Mouse (Mus musculus) midbrain, embryonic 12.5 days (tissue): ENCODE measurements at regions not wholly inside any gene's neighbourhood (a gene's known extent, or its start where the extent isn't known, plus 50 kb on each side); places are given as distances from the start of the nearest gene placed in this dataset.

Experiments
- ATAC-seq: fragments of 200-750 bp; cut with Nextera tagmentation; 2 replicates; pipeline ENCODE4 v1.8.0; 2017; ENCODE audit warnings: low read depth, moderate TSS enrichment, moderate library complexity; ENCODE audit not compliant: low FRiP score
- H3K27ac ChIP-seq: fragments of 300-500 bp; sonication (generic); replicated peaks from 2 replicates; pipeline ENCODE4 v1.5.1; 2016; ENCODE audit warnings: mild to moderate bottlenecking
- H3K27me3 ChIP-seq: fragments of 300-500 bp; sonication (generic); 2 replicates; pipeline ENCODE4 v1.6.1; 2016; ENCODE audit warnings: mild to moderate bottlenecking
- H3K36me3 ChIP-seq: fragments of 300-500 bp; sonication (generic); 2 replicates; pipeline ENCODE4 v1.6.1; 2016
- H3K4me1 ChIP-seq: fragments of 300-500 bp; sonication (generic); 2 replicates; pipeline ENCODE4 v1.6.1; 2016
- H3K4me2 ChIP-seq: fragments of 300-500 bp; sonication (generic); replicated peaks from 2 replicates; pipeline ENCODE4 v1.6.1; 2016; ENCODE audit warnings: mild to moderate bottlenecking, moderate library complexity
- H3K4me3 ChIP-seq: fragments of 300-500 bp; sonication (generic); 2 replicates; pipeline ENCODE4 v1.5.1; 2016; ENCODE audit warnings: mild to moderate bottlenecking
- H3K9ac ChIP-seq: fragments of 300-500 bp; sonication (generic); replicated peaks from 2 replicates; pipeline ENCODE4 v1.6.1; 2016; ENCODE audit warnings: mild to moderate bottlenecking, moderate library complexity
- H3K9me3 ChIP-seq: fragments of 300-500 bp; sonication (generic); 2 replicates; pipeline ENCODE4 v1.6.1; 2016; ENCODE audit warnings: mild to moderate bottlenecking
- WGBS: fragments of 180-500 bp; shearing (Covaris S2); methylation state at CpG from one replicate; pipeline ENCODE4 v1.1.7; 2016; 5-methylcytosine and 5-hydroxymethylcytosine counted together

DNA sequence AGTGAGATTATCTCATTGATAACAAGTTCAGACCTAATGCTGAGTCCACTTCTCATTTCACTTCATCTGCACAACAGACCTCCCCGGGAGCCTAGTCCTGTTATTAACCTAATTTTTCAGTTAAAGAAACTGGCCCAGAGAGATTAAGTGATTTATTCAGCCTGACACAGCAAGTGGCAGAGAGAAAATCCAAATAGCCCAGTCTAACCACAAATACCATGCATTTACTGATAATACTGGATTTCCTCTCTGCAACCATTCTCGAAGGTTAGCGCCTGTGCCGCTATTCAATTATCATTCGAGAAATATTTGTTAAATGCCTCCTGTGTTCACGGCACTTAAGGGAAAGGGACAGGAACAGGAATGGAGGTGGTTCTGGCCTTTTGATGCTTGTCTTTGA lies 303.5 kb upstream of the Atp2b1 start:
- H3K27me3 ChIP-seq: no peaks in the 10 kb centered on the region
- 63% methylated on average over 6 of the region's 6 CpGs for WGBS
- no peak overlapping the region for H3K4me3 ChIP-seq
- H3K4me1 ChIP-seq: no peaks in the 10 kb centered on the region
- H3K4me2 ChIP-seq: no peak overlapping the region
- no peak for ATAC-seq
- no peaks in the 10 kb centered on the region for H3K9me3 ChIP-seq
- no peak overlapping the region for H3K27ac ChIP-seq
- H3K9ac ChIP-seq: no peak overlapping the region
- no peaks in the 10 kb centered on the region for H3K36me3 ChIP-seq

DNA sequence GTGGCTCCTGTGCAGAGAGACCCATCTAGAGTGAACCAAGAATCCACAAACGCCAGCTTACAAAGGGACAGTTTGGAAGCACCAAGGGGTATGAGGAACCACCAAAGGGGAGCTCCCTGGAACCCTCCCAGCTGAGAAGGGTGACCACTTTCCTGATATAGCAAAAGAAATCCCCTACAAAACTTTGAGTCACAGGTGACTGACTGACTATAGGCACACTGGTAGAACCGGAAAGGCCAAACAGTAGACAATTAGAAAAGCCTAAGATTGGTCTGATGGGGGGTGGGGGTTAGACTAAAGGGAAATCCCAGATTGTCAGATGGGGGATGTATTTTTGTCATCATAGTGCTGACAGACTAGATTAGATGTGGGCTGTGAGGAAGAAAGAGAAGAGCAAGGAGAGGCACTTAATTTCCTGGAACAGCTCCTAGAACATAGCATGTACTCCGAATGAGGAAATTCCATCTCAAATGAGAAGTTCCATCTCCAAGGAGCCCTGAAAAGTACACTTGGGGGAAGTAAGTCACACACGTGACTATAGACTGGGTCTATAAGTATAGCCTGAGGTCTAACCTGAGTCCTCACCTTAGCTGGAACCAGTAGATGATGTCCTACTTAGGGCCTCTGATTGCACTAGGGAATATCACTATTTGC lies 302.4 kb upstream of the Atp2b1 start:
- WGBS: 89% methylated on average over 4 of the region's 4 CpGs
- H3K4me3 ChIP-seq: no peak overlapping the region
- ATAC-seq: no peak

DNA sequence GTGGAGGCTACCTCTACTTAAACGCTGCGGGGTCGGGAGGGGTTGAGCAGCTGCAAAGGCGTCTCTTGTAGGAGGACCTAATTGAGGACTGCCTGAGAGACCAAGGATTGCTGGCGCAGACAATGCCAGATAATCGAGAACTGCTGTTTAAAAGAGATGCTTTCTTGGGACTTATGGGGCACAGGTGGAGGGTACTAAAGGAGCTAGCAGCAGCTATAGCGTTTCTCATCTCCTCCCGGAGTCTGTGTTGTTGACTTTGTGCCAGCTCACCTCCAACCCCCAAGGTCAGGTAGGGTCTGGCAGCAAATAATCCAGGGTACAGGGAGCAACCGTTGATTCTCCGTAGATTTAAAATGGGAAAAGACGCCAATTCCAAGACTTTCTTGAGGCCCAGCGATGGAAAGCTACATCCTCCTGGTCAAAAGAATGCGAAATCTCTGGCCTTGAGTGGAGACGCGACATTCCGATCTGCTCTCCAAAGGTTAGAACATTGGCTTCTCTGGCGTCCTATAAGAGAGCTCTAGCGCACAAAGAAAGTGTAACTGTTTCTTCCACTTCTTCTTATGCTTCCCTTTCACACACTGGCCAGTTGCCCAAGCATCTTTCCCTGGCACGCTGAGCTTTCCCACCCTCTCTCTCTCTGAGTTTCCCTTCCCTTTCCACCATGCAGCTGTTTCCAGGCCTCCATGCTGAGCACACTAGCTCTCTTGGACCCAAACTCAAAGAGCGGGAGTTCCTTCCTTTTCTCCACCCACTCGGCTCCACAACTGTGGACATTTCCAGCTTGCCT lies 295.3 kb upstream of the Atp2b1 start:
- 95% methylated on average over 21 of the region's 21 CpGs for WGBS
- Histone ChIP-seq H3K36me3 (no peaks in the 10 kb centered on the region), H3K27ac (no peak overlapping the region), H3K4me2 (no peak overlapping the region), H3K4me1 (no peaks in the 10 kb centered on the region), H3K9ac (no peak overlapping the region), H3K9me3 (no peaks in the 10 kb centered on the region), H3K4me3 (no peak overlapping the region), H3K27me3 (no peaks in the 10 kb centered on the region)
- ATAC-seq: no peak

More for the DNA sequence above, 302.4 kb upstream of the Atp2b1 start:
- no peaks in the 10 kb centered on the region for H3K36me3 ChIP-seq
- no peak overlapping the region for H3K27ac ChIP-seq
- no peaks in the 10 kb centered on the region for H3K9me3 ChIP-seq
- H3K4me2 ChIP-seq: no peak overlapping the region
- no peaks in the 10 kb centered on the region for H3K27me3 ChIP-seq
- no peaks in the 10 kb centered on the region for H3K4me1 ChIP-seq
- no peak overlapping the region for H3K9ac ChIP-seq

DNA sequence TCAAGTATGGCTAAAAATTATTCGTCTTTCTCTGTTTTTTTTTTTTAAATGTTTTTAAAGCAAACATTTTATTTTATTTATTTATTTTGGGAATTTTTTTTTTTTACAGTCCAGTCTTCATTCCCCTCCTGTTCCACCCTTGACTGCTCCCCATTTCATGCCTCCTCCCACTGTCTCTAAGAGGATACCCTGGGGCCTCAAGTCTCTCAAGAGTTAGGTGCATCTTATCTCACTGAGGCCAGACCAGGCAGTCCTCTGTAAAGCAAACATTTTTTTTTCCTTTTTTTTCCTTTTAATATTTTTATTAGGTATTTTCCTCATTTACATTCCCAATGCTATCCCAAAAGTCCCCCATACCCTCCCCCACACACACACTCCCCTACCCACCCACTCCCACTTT lies 290.1 kb upstream of the Atp2b1 start:
- Histone ChIP-seq H3K4me1 (no peaks in the 10 kb centered on the region), H3K27ac (no peak overlapping the region), H3K4me3 (no peak overlapping the region), H3K9me3 (no peaks in the 10 kb centered on the region), H3K27me3 (no peaks in the 10 kb centered on the region), H3K9ac (no peak overlapping the region), H3K4me2 (no peak overlapping the region), H3K36me3 (no peaks in the 10 kb centered on the region)
- no peak for ATAC-seq
- 83% methylated on average over 1 of the region's 1 CpGs for WGBS

DNA sequence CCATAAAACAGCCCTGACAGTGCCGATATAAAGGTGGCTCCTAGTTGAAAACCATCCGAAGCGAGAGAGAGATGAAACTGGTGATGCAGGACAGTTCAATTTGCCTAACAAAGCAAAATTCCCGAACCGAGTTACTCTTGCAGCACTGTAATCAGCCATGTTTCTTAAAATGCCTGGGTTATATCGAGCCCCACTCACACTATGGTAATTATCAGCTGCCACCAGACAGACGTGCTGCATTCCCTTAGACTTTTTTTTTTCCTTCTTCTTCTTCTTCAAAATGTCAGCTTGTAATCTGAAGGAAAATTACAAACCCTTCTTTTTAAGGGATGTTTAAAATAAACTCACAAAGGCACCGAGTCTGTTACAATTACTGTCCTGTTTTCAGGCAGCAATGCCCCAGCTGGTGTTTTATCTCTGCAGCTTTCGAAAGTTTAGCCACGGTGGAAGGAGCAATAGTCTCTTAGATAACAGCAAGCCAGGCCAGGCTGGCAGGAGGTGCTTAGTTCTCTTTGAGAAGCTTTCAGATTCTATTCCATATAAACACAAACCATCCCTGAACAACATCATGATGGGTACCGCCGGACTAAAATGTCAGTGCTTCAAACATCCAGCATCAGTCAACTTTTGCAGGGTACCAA lies 289.4 kb upstream of the Atp2b1 start:
- H3K4me2 ChIP-seq: no peak overlapping the region
- ATAC-seq: no peak
- WGBS: 74% methylated on average over 12 of the region's 12 CpGs

DNA sequence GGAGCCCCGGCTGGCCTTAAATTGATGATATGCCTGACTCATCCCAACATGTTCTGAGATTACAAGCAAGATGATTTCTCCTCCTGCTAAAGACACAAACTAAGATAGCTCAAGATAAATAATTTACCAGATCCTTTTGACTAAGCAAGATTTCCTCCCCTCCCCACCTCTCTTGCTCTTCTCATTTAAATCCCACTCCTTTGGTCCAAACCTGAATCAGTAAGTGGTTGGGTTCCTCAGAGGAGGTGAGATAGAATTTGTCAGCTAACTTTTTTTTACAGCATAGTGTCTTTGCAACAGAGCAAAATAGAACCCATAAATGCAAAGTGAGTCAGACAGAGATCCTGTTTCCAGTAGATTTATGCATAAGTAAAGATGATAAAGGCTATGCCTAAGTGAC lies 286.0 kb upstream of the Atp2b1 start:
- no peak overlapping the region for H3K4me2 ChIP-seq
- no peak overlapping the region for H3K27ac ChIP-seq
- no peak overlapping the region for H3K9ac ChIP-seq
- H3K36me3 ChIP-seq: no peaks in the 10 kb centered on the region
- H3K27me3 ChIP-seq: no peaks in the 10 kb centered on the region
- WGBS: 96% methylated on average over 1 of the region's 1 CpGs
- no peaks in the 10 kb centered on the region for H3K4me1 ChIP-seq
- H3K4me3 ChIP-seq: no peak overlapping the region
- ATAC-seq: no peak
- H3K9me3 ChIP-seq: no peaks in the 10 kb centered on the region

More for the DNA sequence above, 289.4 kb upstream of the Atp2b1 start:
- Histone ChIP-seq H3K9ac (no peak overlapping the region), H3K4me1 (no peaks in the 10 kb centered on the region), H3K4me3 (no peak overlapping the region), H3K36me3 (no peaks in the 10 kb centered on the region), H3K9me3 (no peaks in the 10 kb centered on the region), H3K27ac (no peak overlapping the region), H3K27me3 (no peaks in the 10 kb centered on the region)

DNA sequence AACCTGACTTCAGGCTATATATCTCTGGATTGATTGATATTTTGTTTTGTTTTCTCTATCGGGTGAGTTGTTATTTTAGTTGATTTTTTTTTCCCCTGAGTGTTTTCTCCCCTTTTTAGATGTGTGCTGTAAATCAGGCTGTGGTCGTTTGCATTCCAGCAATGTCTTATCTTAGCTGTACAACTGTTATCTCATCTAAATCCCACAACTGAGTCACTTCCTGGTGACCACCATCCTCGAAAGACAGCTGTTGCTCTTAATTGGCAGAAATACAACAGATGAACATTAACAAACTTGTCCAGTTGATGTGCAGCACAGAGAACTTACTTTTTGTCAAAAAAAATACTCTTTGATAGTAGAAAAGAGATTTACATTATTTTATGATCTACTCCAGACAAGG lies 285.0 kb upstream of the Atp2b1 start:
- H3K27me3 ChIP-seq: no peaks in the 10 kb centered on the region
- no peaks in the 10 kb centered on the region for H3K36me3 ChIP-seq
- H3K4me3 ChIP-seq: no peak overlapping the region
- no peak overlapping the region for H3K27ac ChIP-seq
- no peak overlapping the region for H3K9ac ChIP-seq
- H3K4me1 ChIP-seq: no peaks in the 10 kb centered on the region
- H3K9me3 ChIP-seq: no peaks in the 10 kb centered on the region
- WGBS: 73% methylated on average over 3 of the region's 3 CpGs
- no peak overlapping the region for H3K4me2 ChIP-seq
- ATAC-seq: no peak

DNA sequence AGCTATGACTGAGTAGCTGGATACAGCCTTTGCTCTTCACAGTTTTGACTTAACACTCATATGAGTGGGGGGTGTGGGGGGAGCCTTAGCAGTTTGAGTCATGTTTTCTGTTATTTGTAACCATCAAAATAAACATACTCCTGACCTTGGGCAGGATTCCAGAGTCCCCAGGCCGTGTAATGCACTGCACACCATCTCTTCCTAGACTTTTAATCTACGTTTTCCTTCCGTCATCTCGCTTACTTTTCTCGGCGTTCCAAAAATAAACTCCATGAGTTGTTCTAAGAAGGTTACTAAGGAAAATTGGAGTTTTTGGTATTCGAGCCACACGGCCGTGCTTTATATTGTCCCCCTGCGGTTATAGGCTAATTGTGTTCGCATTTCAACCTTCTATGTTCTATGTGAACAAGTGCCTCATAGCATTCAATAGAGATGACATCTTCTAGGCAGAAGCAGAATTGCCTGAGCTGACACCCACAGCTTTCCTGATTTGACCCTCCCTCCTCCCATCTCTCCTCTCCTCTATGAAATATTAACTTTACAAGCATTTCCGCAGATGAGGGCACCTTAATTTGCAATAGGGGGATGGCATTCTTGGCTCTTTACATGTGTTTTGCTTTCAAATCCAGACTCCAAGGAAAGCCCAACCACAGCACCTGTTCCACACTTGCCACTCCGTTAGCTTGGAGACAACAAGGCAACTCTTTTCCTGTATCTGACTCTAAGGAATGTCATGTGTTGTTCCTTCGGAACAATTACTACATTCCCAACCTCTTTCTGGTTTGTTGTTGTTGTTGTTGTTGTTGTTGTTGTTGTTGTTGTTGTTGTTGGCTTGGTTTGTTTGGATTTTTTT lies 276.2 kb upstream of the Atp2b1 start:
- Histone ChIP-seq H3K4me2 (no peak overlapping the region), H3K27me3 (no peaks in the 10 kb centered on the region), H3K4me1 (no peaks in the 10 kb centered on the region), H3K36me3 (no peaks in the 10 kb centered on the region), H3K9me3 (no peaks in the 10 kb centered on the region), H3K4me3 (no peak overlapping the region), H3K9ac (no peak overlapping the region), H3K27ac (no peak overlapping the region)
- no peak for ATAC-seq
- 87% methylated on average over 14 of the region's 14 CpGs for WGBS

DNA sequence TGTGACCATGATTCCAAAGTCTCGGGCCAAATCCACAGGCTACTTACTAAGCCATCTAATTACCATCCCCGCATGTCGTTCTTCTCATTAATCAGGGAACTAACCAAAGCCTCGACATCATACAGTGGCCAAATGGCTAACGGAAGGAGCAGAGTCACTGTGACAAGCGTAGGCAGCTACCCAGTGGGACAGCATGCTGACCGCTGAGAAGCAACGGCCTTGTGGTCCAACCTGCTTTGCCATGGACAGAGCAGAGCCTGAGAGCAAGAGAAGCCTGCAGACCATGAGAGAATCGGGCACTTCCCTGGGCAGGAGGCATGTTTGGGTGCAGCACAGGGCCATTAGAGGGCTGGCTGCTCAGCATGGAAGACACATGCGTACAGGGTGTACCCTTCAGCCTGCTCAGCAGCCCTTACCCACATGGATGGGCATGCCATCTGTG lies 268.5 kb upstream of the Atp2b1 start:
- 88% methylated on average over 10 of the region's 10 CpGs for WGBS
- Histone ChIP-seq H3K9ac (no peak overlapping the region), H3K9me3 (no peaks in the 10 kb centered on the region), H3K4me1 (peaks cover 2% of the 10 kb centered on the region; the same call in 1 of the 2 replicates), H3K36me3 (no peaks in the 10 kb centered on the region), H3K4me3 (no peak overlapping the region), H3K27me3 (no peaks in the 10 kb centered on the region), H3K27ac (no peak overlapping the region), H3K4me2 (no peak overlapping the region)
- ATAC-seq: no peak

DNA sequence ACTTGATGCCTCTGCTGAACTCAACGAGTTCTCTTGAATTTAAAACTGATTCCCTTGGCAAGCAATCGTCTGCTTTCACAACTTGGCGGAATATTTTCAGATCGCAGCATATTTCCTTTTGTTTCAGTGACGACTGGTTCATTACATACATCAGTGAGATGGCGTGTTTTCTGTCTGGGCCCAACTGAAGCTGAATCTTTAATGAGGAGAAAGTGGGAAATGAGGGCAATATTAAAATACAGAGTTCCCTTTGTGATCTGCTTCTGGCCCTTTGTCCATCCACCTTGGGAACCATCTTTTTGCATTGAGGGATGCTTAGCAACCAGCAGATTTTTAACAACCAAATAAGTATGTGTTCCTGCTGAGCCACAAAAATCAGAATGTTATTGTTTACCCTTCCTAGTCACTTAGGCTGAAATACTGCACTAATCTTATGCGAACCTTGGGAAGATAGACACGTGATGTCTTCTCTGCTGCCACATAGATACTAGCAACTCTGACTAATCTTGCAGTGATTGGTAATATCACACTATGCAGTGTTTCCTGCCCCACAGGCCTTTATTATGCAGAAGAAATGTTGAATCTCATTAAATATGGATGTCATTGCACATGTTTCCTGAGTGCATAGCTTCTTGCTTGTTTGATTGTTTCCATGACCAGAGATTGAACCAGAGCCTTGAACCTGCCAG lies 267.8 kb upstream of the Atp2b1 start:
- Histone ChIP-seq H3K4me1 (peaks cover 2% of the 10 kb centered on the region; the same call in 1 of the 2 replicates), H3K27ac (no peak overlapping the region), H3K4me2 (no peak overlapping the region), H3K9me3 (no peaks in the 10 kb centered on the region), H3K9ac (no peak overlapping the region), H3K36me3 (no peaks in the 10 kb centered on the region), H3K4me3 (no peak overlapping the region), H3K27me3 (no peaks in the 10 kb centered on the region)
- ATAC-seq: peak; percentile 72; the same call in 1 of the 2 replicates
- 82% methylated on average over 8 of the region's 8 CpGs for WGBS

DNA sequence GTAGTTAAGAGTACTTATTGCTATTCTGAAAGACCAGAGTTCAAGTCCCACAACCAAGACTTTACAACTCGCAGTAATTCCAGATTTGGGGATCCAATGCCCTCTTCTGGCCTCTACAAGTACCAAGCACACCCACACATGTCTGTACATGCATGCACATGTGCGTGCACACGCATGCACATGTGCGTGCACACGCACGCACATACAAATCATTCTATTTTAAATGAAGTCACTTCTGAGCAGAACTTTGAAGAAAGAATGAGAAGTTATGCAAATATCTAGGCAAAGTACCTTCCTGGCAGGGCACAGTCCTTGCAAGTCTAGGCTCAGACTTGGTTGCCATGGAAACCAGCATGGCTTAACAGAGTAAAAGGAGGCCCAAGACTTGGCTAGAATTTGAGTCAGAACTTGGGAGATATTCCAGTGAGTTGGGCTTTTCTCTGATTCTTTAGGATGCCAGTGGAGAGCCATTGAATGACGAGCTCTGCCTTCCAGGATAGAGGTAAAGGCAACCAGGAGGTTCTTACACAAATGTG lies 265.4 kb upstream of the Atp2b1 start:
- 88% methylated on average over 7 of the region's 7 CpGs for WGBS
- Histone ChIP-seq H3K36me3 (no peaks in the 10 kb centered on the region), H3K9ac (no peak overlapping the region), H3K4me3 (no peak overlapping the region), H3K27ac (no peak overlapping the region), H3K4me2 (no peak overlapping the region), H3K27me3 (no peaks in the 10 kb centered on the region), H3K9me3 (no peaks in the 10 kb centered on the region), H3K4me1 (peaks cover 2% of the 10 kb centered on the region; the same call in 1 of the 2 replicates)
- ATAC-seq: no peak
